Mouse (Mus musculus) WW6 (cell line): ENCODE measurements around the gene Sept1.
"Not testable (repeated sequence)": the region's sequence is repeated elsewhere in the genome, so short reads cannot be mapped to it uniquely, and the experiment has no call there.

Source experiments
- DNase-seq: peaks from one replicate; pipeline ENCODE4 v3.0.0-alpha.2; 2013; ENCODE audit warnings: low read depth, low spot score

Sept1 gene

GRCm38 (mm10) chr7:127253821-127254769, 21.2 kb upstream of the Sept1 start:
- DNase-seq, result peak; percentile 97

- DNase-seq, result no peak
These were observed 20.4 kb upstream of the Sept1 start for GRCm38 (mm10) chr7:127253341-127253740.

GRCm38 (mm10) chr7:127252414-127252813, 19.5 kb upstream of the Sept1 start:
- DNase-seq, result no peak

GRCm38 (mm10) chr7:127250511-127250910, 17.6 kb upstream of the Sept1 start:
- not testable (repeated sequence) for DNase-seq

GRCm38 (mm10) chr7:127244658-127245510, 12.0 kb upstream of the Sept1 start:
- DNase-seq, result no peak

GRCm38 (mm10) chr7:127243870-127244657, 11.1 kb upstream of the Sept1 start, which contains the start of gene Zfp771:
Gene Zfp771, plus strand, starts transcription at chr7:127244274.
- DNase-seq, result peak; percentile 79

- no peak for DNase-seq
These were observed 10.5 kb upstream of the Sept1 start for GRCm38 (mm10) chr7:127243361-127243867.

GRCm38 (mm10) chr7:127234777-127235176, 1.8 kb upstream of the Sept1 start:
- DNase-seq, result no peak

GRCm38 (mm10) chr7:127233765-127234164, 835 bp upstream of the Sept1 start:
- no peak for DNase-seq

- DNase-seq, result no peak
These were observed 429 bp upstream of the Sept1 start for GRCm38 (mm10) chr7:127233368-127233749.

GRCm38 (mm10) chr7:127231826-127232621, 906 bp downstream of the Sept1 start:
- no peak for DNase-seq

GRCm38 (mm10) chr7:127231376-127231775, 1.6 kb downstream of the Sept1 start:
- no peak for DNase-seq

GRCm38 (mm10) chr7:127228615-127229303, 4.2 kb downstream of the Sept1 start:
- peak; percentile 78 for DNase-seq

GRCm38 (mm10) chr7:127225147-127225995, 7.6 kb downstream of the Sept1 start:
- DNase-seq, result no peak

- no peak for DNase-seq
These were observed 8.3 kb downstream of the Sept1 start for GRCm38 (mm10) chr7:127224616-127225015.

GRCm38 (mm10) chr7:127223515-127224478, 9.1 kb downstream of the Sept1 start:
- DNase-seq, result no peak

- DNase-seq, result no peak
These were observed 9.8 kb downstream of the Sept1 start for GRCm38 (mm10) chr7:127223106-127223505.

- no peak for DNase-seq
These were observed 12.5 kb downstream of the Sept1 start for GRCm38 (mm10) chr7:127220440-127220839.
